Mouse (Mus musculus) testis, adult 2 months (tissue): ENCODE data around the gene Pkp4. TPM values are rescaled to one million over a fixed set of nuclear protein-coding genes. Genes with fewer than 3 reads are reported as not detected.

Source experiments
- H3K27ac ChIP-seq: fragments of 200-500 bp; 2 replicates; pipeline ENCODE4 v1.5.1; 2012; ENCODE audit warnings: low read depth, low read length; ENCODE audit not compliant: control insufficient read depth, insufficient read depth
- H3K27me3 ChIP-seq: fragments of 200-500 bp; 2 replicates; pipeline ENCODE4 v1.6.1; 2012; ENCODE audit warnings: mild to moderate bottlenecking, low read length, moderate library complexity; ENCODE audit not compliant: control insufficient read depth, insufficient read depth
- H3K36me3 ChIP-seq: fragments of 200-500 bp; 2 replicates; pipeline ENCODE4 v1.6.1; 2012; ENCODE audit warnings: mild to moderate bottlenecking, low read length; ENCODE audit not compliant: control insufficient read depth, insufficient read depth
- H3K4me1 ChIP-seq: fragments of 200-500 bp; 2 replicates; pipeline ENCODE4 v1.6.1; 2012; ENCODE audit warnings: low read length; ENCODE audit not compliant: control insufficient read depth, insufficient read depth
- H3K4me3 ChIP-seq: fragments of 200-500 bp; 2 replicates; pipeline ENCODE4 v1.5.1; 2012; ENCODE audit warnings: low read depth, mild to moderate bottlenecking, low read length, moderate library complexity, mixed read lengths; ENCODE audit not compliant: control insufficient read depth
- CTCF ChIP-seq: fragments of 200-500 bp; IDR thresholded peaks from 2 replicates; pipeline ENCODE4 v1.5.1; 2012; ENCODE audit warnings: low read depth, mild to moderate bottlenecking, inconsistent platforms, low read length, moderate library complexity; ENCODE audit not compliant: control insufficient read depth, insufficient read depth, insufficient replicate concordance
- POLR2A ChIP-seq: fragments of 200-500 bp; IDR thresholded peaks from 2 replicates; pipeline ENCODE4 v1.6.1; 2012; ENCODE audit warnings: low read depth, mild to moderate bottlenecking, inconsistent platforms, low read length, moderate library complexity; ENCODE audit not compliant: control insufficient read depth
- polyA plus RNA-seq: library from polyadenylated mRNA; depleted of rRNA; stranded (reverse); fragments of >200 nt; gene quantifications from 2 replicates; pipeline ENCODE4 v1.2.3, GENCODE M21; 2012

Pkp4 gene
- polyA plus RNA-seq, 1 experiment, result 9.4 TPM

DNA sequence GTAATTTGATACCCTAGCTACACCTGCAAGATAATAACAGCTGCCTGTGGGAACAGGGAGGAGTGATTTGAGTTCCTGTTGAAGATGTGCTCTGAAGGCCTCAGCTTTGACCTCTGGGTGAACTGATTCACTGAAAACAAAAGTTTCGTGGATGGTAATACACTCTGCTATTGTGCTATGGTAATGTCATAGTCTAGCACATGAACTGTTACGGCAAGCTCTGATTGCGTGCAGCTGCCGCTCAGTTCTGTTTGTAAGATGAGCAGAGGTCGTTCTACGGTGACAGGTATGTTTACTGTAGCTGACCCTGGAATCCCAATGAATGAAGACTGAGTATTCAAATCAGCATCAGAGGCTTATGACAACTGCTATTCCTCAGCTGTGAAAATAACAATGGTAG is 152.6 kb downstream of the Pkp4 start:
- Histone ChIP-seq H3K27me3 (no peaks in the 10 kb centered on the region), H3K27ac (no peak overlapping the region), H3K4me1 (no peaks in the 10 kb centered on the region), H3K36me3 (no peaks in the 10 kb centered on the region; the same call in 1 of the 2 replicates), H3K4me3 (no peak overlapping the region)
- TF ChIP-seq CTCF (no peak), POLR2A (no peak)

DNA sequence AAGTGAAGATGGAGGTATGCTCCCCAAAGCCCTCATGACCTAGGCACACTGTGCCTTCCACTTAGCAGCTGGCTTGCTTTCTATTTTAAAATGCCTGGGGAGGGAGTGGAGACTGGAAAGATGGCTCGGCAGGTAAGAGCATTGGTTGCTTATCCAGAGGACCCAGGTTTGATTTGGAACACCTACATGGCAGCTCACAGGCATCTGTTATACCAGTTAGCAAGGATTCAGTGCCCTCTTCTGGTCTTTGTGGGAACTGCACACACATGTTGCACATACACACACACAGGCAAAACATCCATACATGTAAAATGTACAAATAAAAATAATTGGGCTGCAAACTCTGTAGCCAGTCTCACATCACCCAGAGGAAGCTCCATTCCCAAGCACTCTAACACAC is 158.0 kb downstream of the Pkp4 start:
- TF ChIP-seq POLR2A (no peak), CTCF (no peak)
- no peak overlapping the region for H3K27ac ChIP-seq
- no peaks in the 10 kb centered on the region; the same call in none of the 2 replicates for H3K36me3 ChIP-seq
- H3K27me3 ChIP-seq, result no peaks in the 10 kb centered on the region
- H3K4me1 ChIP-seq, result no peaks in the 10 kb centered on the region
- no peak overlapping the region for H3K4me3 ChIP-seq

DNA sequence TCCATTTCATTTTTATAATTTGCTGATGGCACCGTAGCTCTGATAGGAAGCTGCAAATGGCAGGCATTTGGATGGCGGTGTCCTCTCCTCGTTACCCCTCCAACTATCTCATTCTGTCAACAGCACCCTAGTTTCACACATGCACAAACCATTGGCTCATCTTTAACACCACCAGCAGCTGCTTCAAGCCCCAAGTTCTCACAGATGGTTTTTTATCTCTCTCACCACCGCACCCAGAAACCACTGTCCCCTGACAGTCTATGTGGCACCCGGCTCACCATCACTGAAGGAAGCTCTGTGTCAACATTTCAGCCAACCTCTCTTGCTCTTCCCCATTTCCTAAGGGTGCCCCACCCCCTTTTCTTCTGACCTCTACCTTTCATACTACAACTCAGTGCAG is 167.3 kb downstream of the Pkp4 start:
- Histone ChIP-seq H3K27ac (no peak overlapping the region), H3K4me3 (no peak overlapping the region), H3K4me1 (no peaks in the 10 kb centered on the region), H3K36me3 (no peaks in the 10 kb centered on the region), H3K27me3 (no peaks in the 10 kb centered on the region)
- TF ChIP-seq POLR2A, result no peak
- no peak for TF ChIP-seq CTCF

DNA sequence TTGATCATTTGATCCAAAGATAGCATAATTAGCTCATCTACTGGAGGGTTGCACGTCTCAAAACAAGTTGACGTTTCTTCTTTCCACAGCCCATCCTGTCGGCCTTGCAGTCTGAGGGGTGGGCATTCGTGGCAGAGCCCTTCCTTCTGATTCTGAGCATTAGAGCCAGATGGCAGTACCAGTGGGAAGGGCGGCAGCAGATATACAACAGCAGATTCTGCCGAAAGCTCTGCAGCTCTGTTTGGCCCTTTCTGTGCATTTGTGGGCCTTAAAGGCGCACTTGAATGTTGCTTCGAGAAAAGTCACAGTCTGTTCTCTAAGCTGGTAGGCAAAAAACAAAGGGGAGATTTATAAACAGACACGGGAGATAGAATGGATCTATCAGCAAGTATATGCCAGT is 170.4 kb downstream of the Pkp4 start:
- H3K4me1 ChIP-seq, result no peaks in the 10 kb centered on the region
- TF ChIP-seq CTCF (no peak), POLR2A (no peak)
- H3K27me3 ChIP-seq, result no peaks in the 10 kb centered on the region
- H3K36me3 ChIP-seq, result no peaks in the 10 kb centered on the region
- no peak overlapping the region for H3K4me3 ChIP-seq
- no peak overlapping the region for H3K27ac ChIP-seq

DNA sequence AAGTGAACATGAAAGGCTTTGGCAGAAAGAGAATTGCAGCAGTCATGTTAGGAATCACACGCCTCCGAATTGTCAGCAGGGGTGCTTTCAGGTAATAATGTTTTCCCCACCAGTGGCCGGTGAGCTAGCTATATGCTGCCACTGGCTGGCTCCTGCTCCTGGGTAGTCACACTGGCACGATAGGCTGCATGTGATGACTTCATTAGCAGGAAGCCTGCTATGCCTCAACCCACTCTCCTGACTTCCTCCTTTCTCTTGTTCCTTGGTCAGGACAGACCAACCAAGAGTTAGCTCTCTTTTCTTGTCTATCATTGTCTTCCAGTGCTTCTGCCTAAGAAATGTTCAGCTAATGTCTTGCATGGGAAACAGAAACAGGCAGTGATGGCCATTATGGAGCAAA is 171.9 kb downstream of the Pkp4 start:
- no peak for TF ChIP-seq CTCF
- TF ChIP-seq POLR2A, result no peak
- Histone ChIP-seq H3K4me1 (no peaks in the 10 kb centered on the region), H3K36me3 (no peaks in the 10 kb centered on the region)

DNA sequence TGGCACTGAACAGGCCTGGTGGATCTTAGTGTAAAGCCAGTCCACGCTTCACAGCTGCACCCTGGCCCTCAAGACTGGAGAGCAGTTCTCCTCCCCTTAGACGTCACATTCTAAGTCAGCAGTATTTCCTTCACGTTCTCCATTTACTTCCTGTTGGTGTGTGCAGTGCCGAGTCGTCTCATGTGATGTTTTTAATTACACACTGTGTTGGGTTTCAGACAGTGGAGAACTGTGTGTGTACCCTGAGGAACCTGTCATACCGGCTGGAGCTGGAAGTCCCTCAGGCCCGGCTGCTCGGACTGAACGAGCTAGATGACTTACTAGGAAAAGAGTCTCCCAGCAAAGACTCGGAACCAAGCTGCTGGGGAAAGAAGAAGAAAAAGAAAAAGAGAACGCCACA is 177.9 kb downstream of the Pkp4 start:
- peaks cover 4% of the 10 kb centered on the region; the same call in 1 of the 2 replicates for H3K36me3 ChIP-seq
- no peaks in the 10 kb centered on the region for H3K4me1 ChIP-seq
- H3K27ac ChIP-seq, result no peak overlapping the region
- H3K27me3 ChIP-seq, result no peaks in the 10 kb centered on the region
- TF ChIP-seq CTCF, result no peak
- no peak for TF ChIP-seq POLR2A
- H3K4me3 ChIP-seq, result no peak overlapping the region

More for the DNA sequence above, 171.9 kb downstream of the Pkp4 start:
- H3K4me3 ChIP-seq, result no peak overlapping the region
- H3K27ac ChIP-seq, result no peak overlapping the region
- no peaks in the 10 kb centered on the region for H3K27me3 ChIP-seq

DNA sequence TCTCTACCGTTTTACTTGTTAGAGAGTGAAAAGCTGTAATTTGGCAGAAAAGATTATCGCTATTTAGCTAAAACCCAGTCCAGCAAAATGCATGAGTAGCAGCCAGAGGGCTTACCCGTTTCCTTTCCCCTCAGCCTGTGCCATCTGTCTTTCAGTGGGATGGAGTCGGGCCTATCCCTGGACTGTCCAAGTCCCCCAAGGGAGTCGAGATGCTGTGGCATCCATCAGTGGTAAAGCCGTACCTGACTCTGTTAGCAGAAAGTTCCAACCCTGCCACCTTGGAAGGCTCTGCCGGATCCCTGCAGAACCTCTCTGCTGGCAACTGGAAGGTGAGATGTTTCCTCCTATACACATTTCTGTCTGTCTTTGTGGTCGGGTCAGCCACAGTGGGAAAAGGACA is 178.3 kb downstream of the Pkp4 start:
- Histone ChIP-seq H3K4me3 (no peak overlapping the region), H3K36me3 (peaks cover 4% of the 10 kb centered on the region; the same call in 1 of the 2 replicates), H3K27ac (no peak overlapping the region), H3K27me3 (no peaks in the 10 kb centered on the region), H3K4me1 (no peaks in the 10 kb centered on the region)
- TF ChIP-seq POLR2A (no peak), CTCF (no peak)
